Mouse (Mus musculus) kidney, adult 2 months (tissue): ENCODE measurements at regions not wholly inside any gene's neighbourhood (a gene's known extent, or its start where the extent isn't known, plus 50 kb on each side); places are given as distances from the start of the nearest gene placed in this dataset.

Experiments used
- DNase-seq: peaks from one replicate; pipeline ENCODE4 v3.0.0; 2021
- H3K27ac ChIP-seq: fragments of 200-500 bp; 2 replicates; pipeline ENCODE4 v1.5.1; 2012; ENCODE audit warnings: low read depth, low read length, control low read depth, inconsistent platforms; ENCODE audit not compliant: insufficient read depth
- H3K27me3 ChIP-seq: fragments of 200-500 bp; replicated peaks from 2 replicates; pipeline ENCODE4 v1.6.1; 2012; ENCODE audit warnings: mild to moderate bottlenecking, moderate library complexity, low read length, inconsistent platforms; ENCODE audit not compliant: control insufficient read depth, insufficient read depth
- H3K36me3 ChIP-seq: fragments of 200-500 bp; 2 replicates; pipeline ENCODE4 v1.6.1; 2012; ENCODE audit warnings: mild to moderate bottlenecking, moderate library complexity, low read length, inconsistent platforms; ENCODE audit not compliant: control insufficient read depth, insufficient read depth
- H3K4me1 ChIP-seq: fragments of 200-500 bp; 2 replicates; pipeline ENCODE4 v1.6.1; 2011; ENCODE audit warnings: low read length; ENCODE audit not compliant: control insufficient read depth, insufficient read depth
- H3K4me3 ChIP-seq: fragments of 200-500 bp; 2 replicates; pipeline ENCODE4 v1.5.1; 2011; ENCODE audit warnings: mild to moderate bottlenecking, low read depth, low read length, control low read depth; ENCODE audit not compliant: insufficient read depth
- CTCF ChIP-seq: fragments of 200-500 bp; conservative IDR thresholded peaks from 2 replicates; pipeline ENCODE4 v1.5.1; 2011; ENCODE audit warnings: low read depth, mild to moderate bottlenecking, control low read depth, low read length, moderate library complexity, mixed read lengths; ENCODE audit not compliant: insufficient read depth, insufficient read length
- POLR2A ChIP-seq: fragments of 200-500 bp; IDR thresholded peaks from one replicate; pipeline ENCODE4 v1.6.1; 2011; ENCODE audit warnings: low read depth, low read length, control low read depth
- WGBS: fragments of 180-500 bp; shearing (Covaris S2); methylation state at CpG from one replicate; pipeline ENCODE4 v1.1.7; 2018; 5-methylcytosine and 5-hydroxymethylcytosine counted together

- no peak for DNase-seq
- H3K36me3 ChIP-seq: no peaks in the 10 kb centered on the region
- TF ChIP-seq POLR2A (no peak), CTCF (no peak)
- H3K27ac ChIP-seq: no peak overlapping the region
- H3K4me3 ChIP-seq: no peak overlapping the region
- no peaks in the 10 kb centered on the region for H3K4me1 ChIP-seq
- H3K27me3 ChIP-seq: no peaks in the 10 kb centered on the region
- WGBS: 76% methylated on average over 6 of the region's 6 CpGs
Observed at GRCm38 (mm10) chr2:53668599-53669372, 416.6 kb downstream of the Rprm start.

- TF ChIP-seq POLR2A (no peak), CTCF (no peak)
- DNase-seq: no peak
- WGBS: 79% methylated on average over 5 of the region's 5 CpGs
- Histone ChIP-seq H3K27ac (no peak overlapping the region), H3K4me1 (no peaks in the 10 kb centered on the region), H3K4me3 (no peak overlapping the region), H3K36me3 (no peaks in the 10 kb centered on the region), H3K27me3 (no peaks in the 10 kb centered on the region)
Observed at GRCm38 (mm10) chr2:53680350-53681011, 404.9 kb downstream of the Rprm start.

- DNase-seq: no peak
- Histone ChIP-seq H3K4me3 (no peak overlapping the region), H3K27ac (no peak overlapping the region), H3K27me3 (no peaks in the 10 kb centered on the region), H3K36me3 (no peaks in the 10 kb centered on the region), H3K4me1 (no peaks in the 10 kb centered on the region)
- WGBS: 25% methylated on average over 4 of the region's 4 CpGs
- TF ChIP-seq CTCF: no peak
- no peak for TF ChIP-seq POLR2A
Observed at GRCm38 (mm10) chr2:53682599-53682998, 402.8 kb downstream of the Rprm start.

- H3K4me1 ChIP-seq: no peaks in the 10 kb centered on the region
- no peak overlapping the region for H3K27ac ChIP-seq
- no peak overlapping the region for H3K4me3 ChIP-seq
- no peak for TF ChIP-seq POLR2A
- TF ChIP-seq CTCF: no peak
- no peaks in the 10 kb centered on the region for H3K36me3 ChIP-seq
- peak; percentile 1 for DNase-seq
- 57% methylated on average over 7 of the region's 7 CpGs for WGBS
- no peaks in the 10 kb centered on the region for H3K27me3 ChIP-seq
Observed at GRCm38 (mm10) chr2:53687281-53687680, 398.1 kb downstream of the Rprm start.

GRCm38 (mm10) chr2:53689223-53689880 lies 396.0 kb downstream of the Rprm start:
- Histone ChIP-seq H3K36me3 (no peaks in the 10 kb centered on the region), H3K4me1 (no peaks in the 10 kb centered on the region), H3K27me3 (no peaks in the 10 kb centered on the region), H3K27ac (no peak overlapping the region), H3K4me3 (no peak overlapping the region)
- 44% methylated on average over 3 of the region's 3 CpGs for WGBS
- DNase-seq: no peak
- TF ChIP-seq POLR2A: no peak
- TF ChIP-seq CTCF: no peak

GRCm38 (mm10) chr2:53691580-53692118 lies 393.7 kb downstream of the Rprm start:
- 30% methylated on average over 5 of the region's 5 CpGs for WGBS
- DNase-seq: no peak
- Histone ChIP-seq H3K4me3 (no peak overlapping the region), H3K36me3 (no peaks in the 10 kb centered on the region), H3K4me1 (no peaks in the 10 kb centered on the region), H3K27ac (no peak overlapping the region), H3K27me3 (no peaks in the 10 kb centered on the region)
- TF ChIP-seq CTCF (no peak), POLR2A (no peak)

GRCm38 (mm10) chr2:53711213-53711612 lies 374.1 kb downstream of the Rprm start:
- Histone ChIP-seq H3K4me1 (no peaks in the 10 kb centered on the region), H3K4me3 (no peak overlapping the region), H3K27ac (no peak overlapping the region), H3K36me3 (no peaks in the 10 kb centered on the region), H3K27me3 (no peaks in the 10 kb centered on the region)
- 42% methylated on average over 3 of the region's 3 CpGs for WGBS
- no peak for TF ChIP-seq POLR2A
- TF ChIP-seq CTCF: no peak
- peak; percentile 54 for DNase-seq
